Mouse (Mus musculus): ENCODE data around the gene Tbrg4. TPM values are rescaled to one million over a fixed set of nuclear protein-coding genes. Genes with fewer than 3 reads are reported as not detected.
A peak's percentile ranks its signal among the peaks of the same experiment; 100 is the strongest.

Gene Tbrg4
- 43.2 and 46.6 TPM in 2 replicates for polyA plus RNA-seq (2014; fragmentation: Nextera tagmentation; extraction: Ambion mirVana)

GRCm38 (mm10) chr11:6625478-6626387 is at the start of gene Tbrg4:
Tbrg4 (minus strand) TSS chr11:6626067.
- peak; percentile 99 for DNase-seq

DNA sequence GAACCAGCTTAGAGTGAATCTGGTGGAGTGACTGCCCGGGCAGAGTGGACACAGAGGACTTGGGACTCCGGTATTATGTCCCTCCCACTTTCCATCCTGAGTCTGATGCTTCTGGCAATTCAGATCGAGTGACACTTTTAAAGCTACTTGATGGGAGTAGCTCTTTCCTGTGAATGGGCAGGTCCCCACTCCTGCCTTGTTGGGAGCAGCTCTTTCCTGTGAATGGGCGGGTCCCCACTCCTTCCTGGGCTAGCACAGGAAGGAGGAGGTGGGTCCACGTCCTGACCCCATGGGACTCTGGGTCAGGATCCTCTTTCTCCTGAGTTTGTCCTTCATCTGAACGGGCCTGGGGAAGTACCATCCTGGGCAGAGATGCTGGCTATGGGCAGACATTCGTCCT is 49.5 kb upstream of the Tbrg4 start:
- no peaks in the 10 kb centered on the region for H3K36me3 ChIP-seq (ENCODE audit: insufficient read depth)
- ATAC-seq (ENCODE audit: insufficient read depth) (no peak), DNase-seq (no peak)
- no peak overlapping the region for H3K4me2 ChIP-seq
- H3K4me1 ChIP-seq (ENCODE audit: insufficient read depth) = no peaks in the 10 kb centered on the region
- H3K9ac ChIP-seq = no peak overlapping the region
- H3K9me3 ChIP-seq (ENCODE audit: low read depth, low read length) = no peaks in the 10 kb centered on the region
- H3K27ac ChIP-seq (ENCODE audit: low read depth) = no peak overlapping the region
- no peak for TF ChIP-seq CTCF (IDR thresholded peaks at IDR 0.05; ENCODE audit: low read depth)
- H3K4me3 ChIP-seq (ENCODE audit: low read depth, low read length) = no peak overlapping the region
- 55% methylated on average over 7 of the region's 7 CpGs for WGBS
- H3K27me3 ChIP-seq (ENCODE audit: insufficient read depth, low read length) = no peaks in the 10 kb centered on the region

More at GRCm38 (mm10) chr11:6625478-6626387, at the start of gene Tbrg4:
- Histone ChIP-seq H3K4me1 (ENCODE audit: insufficient read depth) (peaks cover 12% of the 10 kb centered on the region; the same call in 1 of the 2 replicates), H3K27ac (ENCODE audit: low read depth) (peak within 1 kb of the TSS; percentile 84), H3K36me3 (ENCODE audit: insufficient read depth) (peaks cover 37% of the 10 kb centered on the region), H3K4me2 (peak within 1 kb of the TSS; percentile 94), H3K4me3 (ENCODE audit: low read depth, low read length) (peak within 1 kb of the TSS; percentile 76), H3K27me3 (ENCODE audit: insufficient read depth, low read length) (no peaks in the 10 kb centered on the region), H3K9me3 (ENCODE audit: low read depth, low read length) (no peaks in the 10 kb centered on the region), H3K9ac (peak within 1 kb of the TSS; percentile 69)
- no peak for TF ChIP-seq CTCF (IDR thresholded peaks at IDR 0.05; ENCODE audit: low read depth)
- WGBS = under 1% methylated on average over 66 of the region's 66 CpGs
- ATAC-seq (ENCODE audit: insufficient read depth) = peak; percentile 95

DNA sequence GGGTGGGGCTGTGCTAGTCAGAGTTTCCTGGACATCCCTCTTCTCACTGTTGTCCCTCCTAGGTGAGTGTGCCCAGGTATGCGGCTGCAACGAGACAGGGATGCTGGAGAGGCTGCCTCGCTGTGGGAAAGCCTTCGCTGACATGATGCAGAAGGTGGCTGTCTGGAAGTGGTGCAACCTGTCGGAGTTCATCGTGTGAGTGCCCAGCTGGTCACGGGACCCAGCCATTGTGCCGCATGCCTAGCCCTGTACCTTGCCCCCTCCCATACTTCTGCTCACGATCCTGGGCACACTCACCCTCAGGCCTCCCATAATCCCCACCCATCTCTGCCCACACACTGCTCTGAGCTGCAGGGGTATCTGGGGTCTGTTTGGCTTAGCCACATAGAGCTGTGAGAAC is 48.8 kb upstream of the Tbrg4 start:
- H3K9me3 ChIP-seq (ENCODE audit: low read depth, low read length) = no peaks in the 10 kb centered on the region
- H3K27me3 ChIP-seq (ENCODE audit: insufficient read depth, low read length) = no peaks in the 10 kb centered on the region
- no peak overlapping the region for H3K27ac ChIP-seq (ENCODE audit: low read depth)
- ATAC-seq (ENCODE audit: insufficient read depth) (no peak), DNase-seq (no peak)
- 81% methylated on average over 9 of the region's 9 CpGs for WGBS
- no peaks in the 10 kb centered on the region for H3K36me3 ChIP-seq (ENCODE audit: insufficient read depth)
- no peak overlapping the region for H3K9ac ChIP-seq
- H3K4me3 ChIP-seq (ENCODE audit: low read depth, low read length) = no peak overlapping the region
- no peak overlapping the region for H3K4me2 ChIP-seq
- H3K4me1 ChIP-seq (ENCODE audit: insufficient read depth) = no peaks in the 10 kb centered on the region
- no peak for TF ChIP-seq CTCF (IDR thresholded peaks at IDR 0.05; ENCODE audit: low read depth)

GRCm38 (mm10) chr11:6670826-6671225 is 45.0 kb upstream of the Tbrg4 start:
- H3K4me3 ChIP-seq (ENCODE audit: low read depth, low read length) = no peak overlapping the region
- H3K36me3 ChIP-seq (ENCODE audit: insufficient read depth) = no peaks in the 10 kb centered on the region
- H3K9me3 ChIP-seq (ENCODE audit: low read depth, low read length) = no peaks in the 10 kb centered on the region
- DNase-seq (no peak), ATAC-seq (ENCODE audit: insufficient read depth) (no peak)
- no peak overlapping the region for H3K4me2 ChIP-seq
- 87% methylated on average over 4 of the region's 4 CpGs for whole genome bisulfite sequencing
- H3K4me1 ChIP-seq (ENCODE audit: insufficient read depth) = no peaks in the 10 kb centered on the region
- TF ChIP-seq CTCF (IDR thresholded peaks at IDR 0.05; ENCODE audit: low read depth) = no peak
- no peak overlapping the region for H3K27ac ChIP-seq (ENCODE audit: low read depth)
- H3K9ac ChIP-seq = no peak overlapping the region
- no peaks in the 10 kb centered on the region for H3K27me3 ChIP-seq (ENCODE audit: insufficient read depth, low read length)

DNA sequence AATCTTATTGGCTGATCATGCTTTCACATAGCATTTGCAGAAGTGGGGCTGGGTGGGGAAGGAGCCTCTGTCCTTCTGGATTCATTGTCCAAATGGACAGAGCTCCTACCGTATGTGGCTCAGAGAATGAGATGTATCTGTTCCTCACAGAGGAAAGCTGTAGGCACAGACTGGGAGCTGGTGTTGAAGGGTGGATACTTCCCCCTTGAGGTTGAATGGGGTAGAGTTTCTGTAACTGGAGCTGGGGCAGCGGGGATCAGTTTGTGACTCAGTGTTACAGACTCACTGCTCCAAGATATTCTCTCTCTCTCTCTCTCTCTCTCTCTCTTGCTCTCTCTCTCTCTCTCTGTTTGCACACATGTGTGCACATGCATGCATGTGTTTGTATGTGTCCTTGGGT is 44.2 kb upstream of the Tbrg4 start:
- Histone ChIP-seq H3K4me1 (ENCODE audit: insufficient read depth) (no peaks in the 10 kb centered on the region), H3K27ac (ENCODE audit: low read depth) (no peak overlapping the region), H3K9me3 (ENCODE audit: low read depth, low read length) (no peaks in the 10 kb centered on the region), H3K36me3 (ENCODE audit: insufficient read depth) (no peaks in the 10 kb centered on the region), H3K27me3 (ENCODE audit: insufficient read depth, low read length) (no peaks in the 10 kb centered on the region), H3K9ac (no peak overlapping the region), H3K4me3 (ENCODE audit: low read depth, low read length) (no peak overlapping the region), H3K4me2 (no peak overlapping the region)
- TF ChIP-seq CTCF (IDR thresholded peaks at IDR 0.05; ENCODE audit: low read depth) = no peak
- no peak for DNase-seq
- ATAC-seq (ENCODE audit: insufficient read depth) = no peak
- WGBS = 34% methylated on average over 2 of the region's 2 CpGs

GRCm38 (mm10) chr11:6669041-6669440 is 43.2 kb upstream of the Tbrg4 start:
- H3K36me3 ChIP-seq (ENCODE audit: insufficient read depth) = no peaks in the 10 kb centered on the region

GRCm38 (mm10) chr11:6666634-6667033 is 40.8 kb upstream of the Tbrg4 start:
- Histone ChIP-seq H3K4me2 (no peak overlapping the region), H3K4me3 (ENCODE audit: low read depth, low read length) (no peak overlapping the region), H3K27me3 (ENCODE audit: insufficient read depth, low read length) (no peaks in the 10 kb centered on the region), H3K36me3 (ENCODE audit: insufficient read depth) (no peaks in the 10 kb centered on the region), H3K4me1 (ENCODE audit: insufficient read depth) (no peaks in the 10 kb centered on the region), H3K9ac (no peak overlapping the region), H3K9me3 (ENCODE audit: low read depth, low read length) (no peaks in the 10 kb centered on the region), H3K27ac (ENCODE audit: low read depth) (no peak overlapping the region)
- TF ChIP-seq CTCF (IDR thresholded peaks at IDR 0.05; ENCODE audit: low read depth) = no peak
- DNase-seq = no peak
- WGBS = 66% methylated on average over 2 of the region's 2 CpGs
- ATAC-seq (ENCODE audit: insufficient read depth) = no peak

More at GRCm38 (mm10) chr11:6669041-6669440, 43.2 kb upstream of the Tbrg4 start:
- no peak for DNase-seq
- no peaks in the 10 kb centered on the region for H3K9me3 ChIP-seq (ENCODE audit: low read depth, low read length)
- 55% methylated on average over 9 of the region's 9 CpGs for WGBS
- H3K4me1 ChIP-seq (ENCODE audit: insufficient read depth) = no peaks in the 10 kb centered on the region
- no peak overlapping the region for H3K4me2 ChIP-seq
- H3K27ac ChIP-seq (ENCODE audit: low read depth) = no peak overlapping the region
- TF ChIP-seq CTCF (IDR thresholded peaks at IDR 0.05; ENCODE audit: low read depth) = no peak
- ATAC-seq (ENCODE audit: insufficient read depth) = no peak
- no peak overlapping the region for H3K9ac ChIP-seq
- H3K4me3 ChIP-seq (ENCODE audit: low read depth, low read length) = no peak overlapping the region
- H3K27me3 ChIP-seq (ENCODE audit: insufficient read depth, low read length) = no peaks in the 10 kb centered on the region
